Mouse (Mus musculus): ENCODE measurements around the gene Ptpn21. TPM values are rescaled to one million over a fixed set of nuclear protein-coding genes. Genes with fewer than 3 reads are reported as not detected.
A peak's percentile ranks its signal among the peaks of the same experiment; 100 is the strongest.

Gene Ptpn21
- polyA plus RNA-seq, 1 experiment from 2014 or later: 7.0 TPM

- WGBS: 8% methylated on average over 9 of the region's 9 CpGs
- Histone ChIP-seq H3K4me3 (ENCODE audit: low read length) (peak overlapping the region; percentile 37), H3K4me2 (replicated peaks; ENCODE audit: low read depth, low read length) (peak overlapping the region; percentile 50), H3K9me3 (ENCODE audit: low read length) (no peaks in the 10 kb centered on the region), H3K4me1 (ENCODE audit: insufficient read depth, low read length) (no peaks in the 10 kb centered on the region), H3K27ac (ENCODE audit: low read length) (no peak overlapping the region), H3K9ac (replicated peaks; ENCODE audit: low read length) (peak overlapping the region; percentile 27), H3K36me3 (ENCODE audit: insufficient read depth, low read length) (peaks cover 22% of the 10 kb centered on the region), H3K27me3 (ENCODE audit: insufficient read depth, low read length) (no peaks in the 10 kb centered on the region)
- peak; percentile 93 for ATAC-seq (ENCODE audit: low FRiP score, low TSS enrichment)
Observed at GRCm38 (mm10) chr12:98674627-98675143, 62.5 kb downstream of the Ptpn21 start.

GRCm38 (mm10) chr12:98673879-98674278, 63.3 kb downstream of the Ptpn21 start:
- H3K27me3 ChIP-seq (ENCODE audit: insufficient read depth, low read length): no peaks in the 10 kb centered on the region
- peaks cover 16% of the 10 kb centered on the region for H3K36me3 ChIP-seq (ENCODE audit: insufficient read depth, low read length)
- WGBS: 50% methylated on average over 6 of the region's 6 CpGs
- no peak overlapping the region for H3K4me3 ChIP-seq (ENCODE audit: low read length)
- H3K9ac ChIP-seq (replicated peaks; ENCODE audit: low read length): no peak overlapping the region
- no peak overlapping the region for H3K4me2 ChIP-seq (replicated peaks; ENCODE audit: low read depth, low read length)
- 0 out of 2 replicates have a peak, but pooled peaks cover 2% of the 10 kb centered on the region for H3K4me1 ChIP-seq (ENCODE audit: insufficient read depth, low read length)
- no peaks in the 10 kb centered on the region for H3K9me3 ChIP-seq (ENCODE audit: low read length)
- no peak overlapping the region for H3K27ac ChIP-seq (ENCODE audit: low read length)
- ATAC-seq (ENCODE audit: low FRiP score, low TSS enrichment): no peak

GRCm38 (mm10) chr12:98670429-98670828, 66.8 kb downstream of the Ptpn21 start:
- H3K27me3 ChIP-seq (ENCODE audit: insufficient read depth, low read length): no peaks in the 10 kb centered on the region
- WGBS: 82% methylated on average over 4 of the region's 4 CpGs
- ATAC-seq (ENCODE audit: low FRiP score, low TSS enrichment): no peak
- H3K9ac ChIP-seq (replicated peaks; ENCODE audit: low read length): no peak overlapping the region
- H3K36me3 ChIP-seq (ENCODE audit: insufficient read depth, low read length): peaks cover 9% of the 10 kb centered on the region; the same call in 1 of the 2 replicates
- no peak overlapping the region for H3K4me2 ChIP-seq (replicated peaks; ENCODE audit: low read depth, low read length)
- H3K27ac ChIP-seq (ENCODE audit: low read length): no peak overlapping the region
- no peaks in the 10 kb centered on the region for H3K9me3 ChIP-seq (ENCODE audit: low read length)
- H3K4me3 ChIP-seq (ENCODE audit: low read length): no peak overlapping the region
- H3K4me1 ChIP-seq (ENCODE audit: insufficient read depth, low read length): 0 out of 2 replicates have a peak, but pooled peaks cover 2% of the 10 kb centered on the region

GRCm38 (mm10) chr12:98669864-98670263, 67.3 kb downstream of the Ptpn21 start:
- Histone ChIP-seq H3K4me2 (replicated peaks; ENCODE audit: low read depth, low read length) (no peak overlapping the region), H3K36me3 (ENCODE audit: insufficient read depth, low read length) (peaks cover 9% of the 10 kb centered on the region; the same call in 1 of the 2 replicates), H3K9me3 (ENCODE audit: low read length) (no peaks in the 10 kb centered on the region), H3K27ac (ENCODE audit: low read length) (no peak overlapping the region), H3K27me3 (ENCODE audit: insufficient read depth, low read length) (no peaks in the 10 kb centered on the region), H3K4me3 (ENCODE audit: low read length) (no peak overlapping the region), H3K9ac (replicated peaks; ENCODE audit: low read length) (no peak overlapping the region), H3K4me1 (ENCODE audit: insufficient read depth, low read length) (0 out of 2 replicates have a peak, but pooled peaks cover 2% of the 10 kb centered on the region)
- ATAC-seq (ENCODE audit: low FRiP score, low TSS enrichment): no peak
- WGBS: 92% methylated on average over 5 of the region's 5 CpGs

- 90% methylated on average over 10 of the region's 10 CpGs for WGBS
- no peak overlapping the region for H3K27ac ChIP-seq (ENCODE audit: low read length)
- no peak overlapping the region for H3K9ac ChIP-seq (replicated peaks; ENCODE audit: low read length)
- H3K27me3 ChIP-seq (ENCODE audit: insufficient read depth, low read length): no peaks in the 10 kb centered on the region
- H3K9me3 ChIP-seq (ENCODE audit: low read length): no peaks in the 10 kb centered on the region
- 0 out of 2 replicates have a peak, but pooled peaks cover 2% of the 10 kb centered on the region for H3K4me1 ChIP-seq (ENCODE audit: insufficient read depth, low read length)
- H3K4me2 ChIP-seq (replicated peaks; ENCODE audit: low read depth, low read length): no peak overlapping the region
- no peak for ATAC-seq (ENCODE audit: low FRiP score, low TSS enrichment)
- H3K36me3 ChIP-seq (ENCODE audit: insufficient read depth, low read length): peaks cover 9% of the 10 kb centered on the region; the same call in 1 of the 2 replicates
- H3K4me3 ChIP-seq (ENCODE audit: low read length): no peak overlapping the region
Observed at GRCm38 (mm10) chr12:98669086-98669485, 68.1 kb downstream of the Ptpn21 start.

GRCm38 (mm10) chr12:98668132-98668814, 68.9 kb downstream of the Ptpn21 start:
- Histone ChIP-seq H3K9me3 (ENCODE audit: low read length) (no peaks in the 10 kb centered on the region), H3K27ac (ENCODE audit: low read length) (no peak overlapping the region), H3K4me3 (ENCODE audit: low read length) (no peak overlapping the region), H3K36me3 (ENCODE audit: insufficient read depth, low read length) (peaks cover 4% of the 10 kb centered on the region; the same call in 1 of the 2 replicates), H3K27me3 (ENCODE audit: insufficient read depth, low read length) (no peaks in the 10 kb centered on the region), H3K4me1 (ENCODE audit: insufficient read depth, low read length) (0 out of 2 replicates have a peak, but pooled peaks cover 2% of the 10 kb centered on the region), H3K4me2 (replicated peaks; ENCODE audit: low read depth, low read length) (no peak overlapping the region), H3K9ac (replicated peaks; ENCODE audit: low read length) (no peak overlapping the region)
- no peak for ATAC-seq (ENCODE audit: low FRiP score, low TSS enrichment)
- 60% methylated on average over 10 of the region's 10 CpGs for WGBS

GRCm38 (mm10) chr12:98662617-98663016, 74.6 kb downstream of the Ptpn21 start:
- ATAC-seq (ENCODE audit: low FRiP score, low TSS enrichment): no peak

GRCm38 (mm10) chr12:98656873-98657272, 80.3 kb downstream of the Ptpn21 start:
- H3K4me3 ChIP-seq (ENCODE audit: low read length): no peak overlapping the region
- H3K9ac ChIP-seq (replicated peaks; ENCODE audit: low read length): no peak overlapping the region
- H3K36me3 ChIP-seq (ENCODE audit: insufficient read depth, low read length): 0 out of 2 replicates have a peak, but pooled peaks cover 11% of the 10 kb centered on the region
- H3K9me3 ChIP-seq (ENCODE audit: low read length): no peaks in the 10 kb centered on the region
- no peaks in the 10 kb centered on the region for H3K4me1 ChIP-seq (ENCODE audit: insufficient read depth, low read length)
- no peak for ATAC-seq (ENCODE audit: low FRiP score, low TSS enrichment)
- H3K27me3 ChIP-seq (ENCODE audit: insufficient read depth, low read length): no peaks in the 10 kb centered on the region
- no peak overlapping the region for H3K27ac ChIP-seq (ENCODE audit: low read length)
- 63% methylated on average over 2 of the region's 2 CpGs for WGBS
- no peak overlapping the region for H3K4me2 ChIP-seq (replicated peaks; ENCODE audit: low read depth, low read length)

More at GRCm38 (mm10) chr12:98662617-98663016, 74.6 kb downstream of the Ptpn21 start:
- 94% methylated on average over 7 of the region's 7 CpGs for WGBS
- Histone ChIP-seq H3K9ac (replicated peaks; ENCODE audit: low read length) (no peak overlapping the region), H3K4me1 (ENCODE audit: insufficient read depth, low read length) (no peaks in the 10 kb centered on the region), H3K4me3 (ENCODE audit: low read length) (no peak overlapping the region), H3K27ac (ENCODE audit: low read length) (no peak overlapping the region), H3K27me3 (ENCODE audit: insufficient read depth, low read length) (no peaks in the 10 kb centered on the region), H3K9me3 (ENCODE audit: low read length) (no peaks in the 10 kb centered on the region), H3K4me2 (replicated peaks; ENCODE audit: low read depth, low read length) (no peak overlapping the region), H3K36me3 (ENCODE audit: insufficient read depth, low read length) (0 out of 2 replicates have a peak, but pooled peaks cover 9% of the 10 kb centered on the region)

- no peaks in the 10 kb centered on the region for H3K9me3 ChIP-seq (ENCODE audit: low read length)
Observed at GRCm38 (mm10) chr12:98644852-98645251, 92.4 kb downstream of the Ptpn21 start.

More at GRCm38 (mm10) chr12:98644852-98645251, 92.4 kb downstream of the Ptpn21 start:
- no peak for ATAC-seq (ENCODE audit: low FRiP score, low TSS enrichment)
- Histone ChIP-seq H3K9ac (replicated peaks; ENCODE audit: low read length) (no peak overlapping the region), H3K4me1 (ENCODE audit: insufficient read depth, low read length) (no peaks in the 10 kb centered on the region), H3K4me2 (replicated peaks; ENCODE audit: low read depth, low read length) (no peak overlapping the region), H3K4me3 (ENCODE audit: low read length) (no peak overlapping the region), H3K36me3 (ENCODE audit: insufficient read depth, low read length) (0 out of 2 replicates have a peak, but pooled peaks cover 3% of the 10 kb centered on the region), H3K27me3 (ENCODE audit: insufficient read depth, low read length) (no peaks in the 10 kb centered on the region), H3K27ac (ENCODE audit: low read length) (no peak overlapping the region)

All from kidney, embryonic 16.5 days (tissue).